Mouse (Mus musculus) hindbrain, embryonic 15.5 days (tissue): Measurements from ENCODE around the gene Sntb2. TPM values are rescaled to one million over a fixed set of nuclear protein-coding genes. Genes with fewer than 3 reads are reported as not detected.
"Not testable (repeated sequence)": the region's sequence is repeated elsewhere in the genome, so short reads cannot be mapped to it uniquely, and the experiment has no call there.

Experiments used
- ATAC-seq: fragments of 200-750 bp; cut with Nextera tagmentation; 2 replicates; pipeline ENCODE4 v1.8.0; 2017; ENCODE audit warnings: low read depth, moderate number of reproducible peaks, moderate TSS enrichment; ENCODE audit not compliant: low FRiP score
- H3K27ac ChIP-seq: fragments of 300-500 bp; sonication (generic); replicated peaks from 2 replicates; pipeline ENCODE4 v1.5.1; 2015; ENCODE audit warnings: mild to moderate bottlenecking, inconsistent platforms
- H3K27me3 ChIP-seq: fragments of 300-500 bp; sonication (generic); 2 replicates; pipeline ENCODE4 v1.6.1; 2015; ENCODE audit warnings: control low read depth, inconsistent platforms
- H3K36me3 ChIP-seq: fragments of 300-500 bp; sonication (generic); 2 replicates; pipeline ENCODE4 v1.6.1; 2015; ENCODE audit warnings: control low read depth, inconsistent platforms
- H3K4me1 ChIP-seq: fragments of 300-500 bp; sonication (generic); replicated peaks from 2 replicates; pipeline ENCODE4 v1.6.1; 2015; ENCODE audit warnings: control low read depth, inconsistent platforms
- H3K4me2 ChIP-seq: fragments of 300-500 bp; sonication (generic); 2 replicates; pipeline ENCODE4 v1.6.1; 2015; ENCODE audit warnings: moderate library complexity, mild to moderate bottlenecking, inconsistent platforms
- H3K4me3 ChIP-seq: fragments of 300-500 bp; sonication (generic); 2 replicates; pipeline ENCODE4 v1.5.1; 2015; ENCODE audit warnings: mild to moderate bottlenecking, inconsistent platforms
- H3K9ac ChIP-seq: fragments of 300-500 bp; sonication (generic); 2 replicates; pipeline ENCODE4 v1.6.1; 2015; ENCODE audit warnings: inconsistent platforms
- H3K9me3 ChIP-seq: fragments of 300-500 bp; sonication (generic); 2 replicates; pipeline ENCODE4 v1.6.1; 2016; ENCODE audit warnings: control low read depth, inconsistent platforms
- WGBS: fragments of 180-500 bp; shearing (Covaris S2); methylation state at CpG from one replicate; pipeline ENCODE4 v1.1.7; 2015; 5-methylcytosine and 5-hydroxymethylcytosine counted together
- polyA plus RNA-seq: library from polyadenylated mRNA; unstranded; fragments of >200 nt; fragmentation: Nextera tagmentation; extraction: Ambion mirVana; gene quantifications from 2 replicates; pipeline ENCODE4 v1.2.1, GENCODE M21; 2015

The Sntb2 gene
- polyA plus RNA-seq, 1 experiment from 2014 or later = 6.5 TPM

DNA sequence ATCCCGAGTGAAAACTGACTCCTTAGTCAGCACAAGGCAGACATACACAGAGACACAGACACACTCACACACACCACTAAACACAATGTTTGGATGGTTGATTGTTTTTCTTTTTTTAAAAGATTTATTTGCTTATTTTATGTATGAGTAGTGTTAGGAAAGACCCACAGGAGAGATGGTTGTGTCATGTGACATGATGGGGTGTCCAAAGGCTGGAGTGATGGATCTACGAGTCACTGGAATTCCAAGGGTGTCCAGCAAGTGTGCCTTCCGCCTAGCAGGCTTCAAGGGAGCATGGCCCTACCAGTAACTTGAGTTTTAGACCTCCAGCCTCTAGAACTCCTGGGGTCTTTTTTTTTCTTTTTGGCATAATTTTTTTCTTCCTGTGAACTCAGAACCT is 93.8 kb downstream of the Sntb2 start:
- 85% methylated on average over 3 of the region's 3 CpGs for WGBS
- Histone ChIP-seq H3K4me2 (no peak overlapping the region), H3K4me1 (peaks cover 22% of the 10 kb centered on the region), H3K9ac (no peak overlapping the region), H3K36me3 (no peaks in the 10 kb centered on the region), H3K27me3 (no peaks in the 10 kb centered on the region), H3K27ac (no peak overlapping the region), H3K9me3 (no peaks in the 10 kb centered on the region), H3K4me3 (no peak overlapping the region)
- ATAC-seq = no peak

- WGBS = 74% methylated on average over 5 of the region's 5 CpGs
- Histone ChIP-seq H3K27me3 (no peaks in the 10 kb centered on the region), H3K9me3 (no peaks in the 10 kb centered on the region), H3K36me3 (no peaks in the 10 kb centered on the region), H3K4me1 (peaks cover 23% of the 10 kb centered on the region), H3K9ac (no peak overlapping the region), H3K4me3 (no peak overlapping the region), H3K4me2 (no peak overlapping the region), H3K27ac (no peak overlapping the region)
- no peak for ATAC-seq
These were observed 94.5 kb downstream of the Sntb2 start for GRCm38 (mm10) chr8:107030058-107030457.

DNA sequence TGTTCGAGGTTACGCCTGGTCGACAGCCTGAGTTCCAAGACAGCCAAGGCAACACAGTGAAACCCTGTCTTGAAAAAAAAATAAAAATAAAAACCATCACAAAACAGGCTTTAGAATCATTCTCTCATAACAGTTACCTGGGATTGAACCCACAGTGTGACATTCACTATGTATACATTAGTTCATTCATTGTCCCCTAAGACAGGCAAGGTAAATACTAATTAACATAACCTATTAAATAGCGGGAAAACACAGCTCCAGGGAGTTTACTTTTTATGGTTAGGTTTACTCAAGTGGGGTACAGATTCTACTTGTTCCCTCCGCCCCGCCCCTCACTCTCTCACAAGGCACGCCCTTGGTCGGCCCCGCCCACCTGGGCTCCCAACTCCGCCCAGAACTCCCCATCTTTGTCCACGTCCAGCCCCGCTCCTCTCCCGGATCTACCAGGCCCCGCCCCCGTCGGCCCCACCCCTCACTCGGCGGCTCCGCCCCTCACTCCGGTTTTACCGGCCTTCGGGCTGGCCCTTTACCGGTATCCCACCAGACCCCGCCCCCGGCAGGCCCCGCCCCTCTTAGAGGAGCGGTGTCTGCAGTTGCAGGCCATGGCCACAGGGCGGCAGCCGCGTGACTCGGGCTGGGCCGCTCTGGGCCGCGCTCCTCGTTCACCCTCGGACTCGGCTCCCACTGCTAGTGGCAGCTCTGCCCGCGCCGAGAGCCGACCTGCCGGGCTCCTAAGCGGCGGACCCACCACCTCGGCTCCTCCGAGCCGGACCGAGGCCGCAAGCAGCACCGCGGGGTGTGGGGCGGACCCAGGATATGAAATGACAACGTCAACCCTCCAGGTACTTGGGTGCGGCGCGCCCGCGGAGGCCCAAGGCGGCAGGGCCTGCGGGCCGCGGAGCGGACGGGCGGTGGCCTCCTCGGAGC is 95.4 kb downstream of the Sntb2 start, which contains the start of gene Vps4a:
TSS of gene Vps4a (plus strand) at position 573 of the 927 bp plus-strand sequence.
- no peaks in the 10 kb centered on the region for H3K36me3 ChIP-seq
- 5% methylated on average over 64 of the region's 66 CpGs for WGBS

DNA sequence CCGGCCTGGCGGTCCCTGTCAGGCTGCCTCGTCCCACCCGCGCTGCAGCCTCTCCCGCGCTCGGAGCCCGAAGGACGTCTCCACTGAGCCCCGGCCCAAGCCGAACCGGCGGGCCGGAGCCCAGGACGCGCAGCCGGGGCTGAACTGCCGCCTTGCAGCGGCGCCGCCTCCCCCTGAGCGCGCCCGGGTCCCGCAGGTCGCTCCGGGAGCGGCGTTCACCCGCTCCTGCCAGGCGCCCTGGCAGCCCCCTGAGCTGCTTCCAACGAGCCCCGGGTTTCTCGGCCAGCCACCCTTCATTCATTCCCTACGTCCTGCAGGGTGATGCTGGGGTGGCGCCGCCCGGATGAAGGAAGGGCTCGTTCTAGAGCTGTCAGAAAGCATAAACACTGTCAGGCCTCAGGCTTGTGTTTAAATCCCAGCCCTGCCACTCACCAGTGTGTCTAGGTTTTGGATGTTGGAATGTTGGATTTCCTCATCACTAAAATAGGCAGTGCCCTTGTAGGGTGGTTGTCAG is 96.1 kb downstream of the Sntb2 start:
- no peaks in the 10 kb centered on the region for H3K9me3 ChIP-seq
- peak overlapping the region; percentile 65 for H3K4me2 ChIP-seq
- peaks cover 4% of the 10 kb centered on the region for H3K36me3 ChIP-seq
- peak overlapping the region; percentile 81 for H3K27ac ChIP-seq
- H3K9ac ChIP-seq = peak overlapping the region; percentile 96
- no peak for ATAC-seq
- peaks cover 23% of the 10 kb centered on the region for H3K4me1 ChIP-seq
- peak overlapping the region; percentile 93 for H3K4me3 ChIP-seq
- H3K27me3 ChIP-seq = no peaks in the 10 kb centered on the region
- WGBS = under 1% methylated on average over 38 of the region's 40 CpGs

More for the DNA sequence above, 95.4 kb downstream of the Sntb2 start, which contains the start of gene Vps4a:
- H3K27me3 ChIP-seq = no peaks in the 10 kb centered on the region
- H3K4me3 ChIP-seq = peak within 1 kb of the TSS; percentile 93
- no peaks in the 10 kb centered on the region for H3K9me3 ChIP-seq
- ATAC-seq = peak; percentile 97
- peaks cover 23% of the 10 kb centered on the region for H3K4me1 ChIP-seq
- peak within 1 kb of the TSS; percentile 81 for H3K27ac ChIP-seq
- H3K9ac ChIP-seq = peak within 1 kb of the TSS; percentile 96
- H3K4me2 ChIP-seq = peak within 1 kb of the TSS; percentile 65

DNA sequence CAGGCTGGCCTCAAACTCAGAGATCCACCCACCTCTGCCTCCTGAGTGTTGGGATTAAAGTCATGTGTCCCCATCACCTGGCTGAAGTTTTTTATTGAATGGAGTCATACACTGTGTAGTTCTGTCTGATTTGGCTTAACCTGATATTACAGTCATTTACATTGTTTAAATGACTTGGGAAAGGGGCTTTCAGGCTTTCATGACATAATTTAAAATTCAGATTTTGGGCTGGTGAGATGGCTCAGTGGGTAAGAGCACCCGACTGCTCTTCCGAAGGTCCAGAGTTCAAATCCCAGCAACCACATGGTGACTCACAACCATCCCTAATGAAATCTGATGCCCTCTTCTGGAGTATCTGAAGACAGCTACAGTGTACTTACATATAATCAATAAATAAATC is 98.1 kb downstream of the Sntb2 start:
- ATAC-seq, H3K4me3 ChIP-seq, H3K4me2 ChIP-seq, H3K9me3 ChIP-seq, H3K9ac ChIP-seq, H3K27me3 ChIP-seq, H3K27ac ChIP-seq: not testable (repeated sequence)
- H3K36me3 ChIP-seq = peaks cover 13% of the 10 kb centered on the region
- peaks cover 23% of the 10 kb centered on the region for H3K4me1 ChIP-seq
- WGBS = 92% methylated on average over 2 of the region's 2 CpGs

- Histone ChIP-seq H3K27me3 (no peaks in the 10 kb centered on the region), H3K4me2 (no peak overlapping the region), H3K36me3 (peaks cover 31% of the 10 kb centered on the region), H3K9ac (no peak overlapping the region), H3K27ac (no peak overlapping the region), H3K9me3 (no peaks in the 10 kb centered on the region), H3K4me1 (peaks cover 23% of the 10 kb centered on the region), H3K4me3 (no peak overlapping the region)
- WGBS = 92% methylated on average over 3 of the region's 3 CpGs
- no peak for ATAC-seq
These were observed 100.1 kb downstream of the Sntb2 start for GRCm38 (mm10) chr8:107035641-107036040.

DNA sequence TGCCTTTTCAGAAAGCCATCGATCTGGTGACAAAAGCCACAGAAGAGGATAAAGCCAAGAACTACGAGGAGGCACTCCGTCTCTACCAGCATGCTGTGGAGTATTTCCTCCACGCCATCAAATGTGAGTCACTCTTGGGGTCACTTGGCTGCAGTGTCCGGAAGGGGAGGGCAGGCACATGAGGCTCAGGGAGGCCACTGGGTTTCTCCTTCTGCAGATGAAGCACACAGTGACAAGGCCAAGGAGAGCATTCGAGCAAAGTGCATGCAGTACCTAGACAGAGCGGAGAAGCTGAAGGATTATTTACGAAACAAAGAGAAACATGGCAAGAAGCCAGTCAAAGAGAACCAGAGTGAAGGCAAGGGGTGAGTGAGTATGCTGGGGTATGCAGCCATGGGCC is 101.1 kb downstream of the Sntb2 start:
- no peaks in the 10 kb centered on the region for H3K9me3 ChIP-seq
- H3K36me3 ChIP-seq = peaks cover 41% of the 10 kb centered on the region
- H3K27ac ChIP-seq = no peak overlapping the region
- H3K4me2 ChIP-seq = no peak overlapping the region
- WGBS = 89% methylated on average over 8 of the region's 8 CpGs
- no peak overlapping the region for H3K4me3 ChIP-seq
- no peaks in the 10 kb centered on the region for H3K27me3 ChIP-seq
- no peak for ATAC-seq
- H3K4me1 ChIP-seq = peaks cover 23% of the 10 kb centered on the region
- no peak overlapping the region for H3K9ac ChIP-seq

GRCm38 (mm10) chr8:107040632-107041031 is 105.1 kb downstream of the Sntb2 start:
- H3K4me1 ChIP-seq = no peaks in the 10 kb centered on the region
- 86% methylated on average over 7 of the region's 7 CpGs for WGBS

GRCm38 (mm10) chr8:107045478-107045877 is 109.9 kb downstream of the Sntb2 start:
- no peak for ATAC-seq
- Histone ChIP-seq H3K9ac (no peak overlapping the region), H3K9me3 (no peaks in the 10 kb centered on the region), H3K27ac (no peak overlapping the region), H3K36me3 (peaks cover 77% of the 10 kb centered on the region), H3K27me3 (no peaks in the 10 kb centered on the region), H3K4me1 (peaks cover 22% of the 10 kb centered on the region), H3K4me3 (no peak overlapping the region), H3K4me2 (no peak overlapping the region)
- WGBS = 93% methylated on average over 6 of the region's 6 CpGs

More at GRCm38 (mm10) chr8:107040632-107041031, 105.1 kb downstream of the Sntb2 start:
- H3K36me3 ChIP-seq = peaks cover 79% of the 10 kb centered on the region
- H3K27me3 ChIP-seq = no peaks in the 10 kb centered on the region
- H3K4me2 ChIP-seq = no peak overlapping the region
- H3K9me3 ChIP-seq = no peaks in the 10 kb centered on the region
- ATAC-seq = no peak
- H3K27ac ChIP-seq = no peak overlapping the region
- H3K4me3 ChIP-seq = no peak overlapping the region
- no peak overlapping the region for H3K9ac ChIP-seq

- 87% methylated on average over 5 of the region's 5 CpGs for WGBS
- H3K27me3 ChIP-seq = no peaks in the 10 kb centered on the region
- no peak overlapping the region for H3K27ac ChIP-seq
- peaks cover 22% of the 10 kb centered on the region for H3K4me1 ChIP-seq
- H3K4me2 ChIP-seq = no peak overlapping the region
- no peak for ATAC-seq
- H3K4me3 ChIP-seq = peak overlapping the region; percentile 70; the same call in 1 of the 2 replicates
- H3K9ac ChIP-seq = no peak overlapping the region
- no peaks in the 10 kb centered on the region for H3K9me3 ChIP-seq
- H3K36me3 ChIP-seq = peaks cover 75% of the 10 kb centered on the region
These were observed 111.4 kb downstream of the Sntb2 start for GRCm38 (mm10) chr8:107046976-107047375.

DNA sequence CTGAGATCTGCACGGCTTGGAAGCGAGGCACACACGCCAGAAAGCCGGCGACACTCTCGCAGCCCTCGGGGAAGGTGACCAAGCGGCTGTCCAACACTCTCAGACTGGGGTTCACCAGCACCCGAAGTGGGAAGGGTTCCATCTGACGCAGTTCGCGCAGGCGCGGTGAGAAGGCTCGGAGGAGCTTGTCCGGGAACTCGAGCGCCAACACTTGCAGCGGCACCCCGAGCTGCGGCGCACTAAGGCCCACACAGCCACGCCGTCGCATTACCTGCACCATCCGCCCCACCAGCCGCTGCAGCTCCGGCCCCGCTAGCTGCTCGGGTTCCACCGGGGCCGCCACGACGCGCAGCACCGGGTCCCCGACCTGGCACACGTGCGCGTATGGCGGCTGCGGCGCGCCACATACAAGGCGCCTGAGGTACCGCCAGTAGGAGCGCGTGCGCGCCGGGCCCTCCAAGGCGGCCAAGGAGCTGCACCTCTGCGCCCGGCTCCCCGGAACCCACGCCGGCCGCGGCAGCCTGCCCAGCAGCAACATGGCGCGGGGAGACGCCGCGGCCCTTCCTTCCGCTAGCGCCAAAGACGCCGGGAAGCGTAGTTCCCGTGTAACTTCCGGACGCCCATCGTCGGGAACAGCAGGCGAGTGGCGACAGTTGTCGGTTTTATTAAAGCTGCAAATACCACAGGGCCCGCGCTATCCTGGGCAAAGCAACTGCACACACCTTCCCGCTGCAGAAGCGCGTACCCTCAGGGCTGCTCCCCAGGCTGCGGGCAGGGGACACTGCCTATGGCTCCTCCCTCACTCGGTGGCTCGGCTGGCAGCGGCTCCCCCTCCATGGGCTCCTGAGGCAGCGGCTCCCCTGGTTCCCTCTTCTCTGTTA is 112.8 kb downstream of the Sntb2 start, which contains the start of gene Pdf:
TSS of gene Pdf (minus strand) at position 554 of the 881 bp plus-strand sequence.
- peak within 1 kb of the TSS; percentile 86 for H3K27ac ChIP-seq
- H3K4me2 ChIP-seq = peak within 1 kb of the TSS; percentile 82
- peaks cover 76% of the 10 kb centered on the region for H3K36me3 ChIP-seq
- peak within 1 kb of the TSS; percentile 70 for H3K4me3 ChIP-seq
- H3K9me3 ChIP-seq = no peaks in the 10 kb centered on the region
- H3K9ac ChIP-seq = peak within 1 kb of the TSS; percentile 63
- no peaks in the 10 kb centered on the region for H3K27me3 ChIP-seq
- peak; percentile 90 for ATAC-seq
- H3K4me1 ChIP-seq = peaks cover 22% of the 10 kb centered on the region
- under 1% methylated on average over 82 of the region's 87 CpGs for WGBS
